29 mouse cellular contexts compared by ENCODE assay signal in the genomic region with DNA sequence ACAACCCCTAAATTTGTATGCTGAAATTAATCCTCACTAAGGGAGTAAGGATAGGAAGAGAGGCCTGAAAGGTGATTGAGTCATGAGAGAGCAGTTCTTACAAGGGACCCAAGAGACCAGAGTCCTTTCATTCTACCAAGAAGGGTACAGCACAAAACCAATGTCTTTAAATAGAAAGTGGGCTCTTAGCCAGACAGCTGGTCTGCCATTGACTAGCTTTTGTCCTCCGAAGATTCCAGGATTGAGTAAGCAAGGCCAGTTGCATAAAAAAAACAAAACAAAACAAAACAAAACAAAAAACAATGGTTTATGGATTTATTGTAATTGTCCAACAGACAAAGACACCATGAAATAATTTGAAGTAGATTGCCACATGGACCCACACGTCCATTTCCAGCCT. TPM values are rescaled to one million over a fixed set of nuclear protein-coding genes. Genes with fewer than 3 reads are reported as not detected.
DNase-seq lines count a peak whose midpoint lies in the region; ATAC-seq and TF ChIP-seq lines count a peak whose summit lies in the region.
"Had no signal": no experiment of that assay in that cellular context is flagged by ENCODE, and none has a peak within 500 bp of the region (broad histone marks: within the 10 kb centered on the region; RNA-seq: fewer than 3 reads in every experiment).

No protein-coding gene starts in this region.

- H3K4me3 ChIP-seq in forebrain, embryonic 14.5 days (ENCODE audit: low read depth, low read length), result no peak overlapping the region
- no peak overlapping the region for H3K4me3 ChIP-seq in forebrain, embryonic 13.5 days
- H3K4me3 ChIP-seq in CH12.LX (replicated peaks in 1 of 3; ENCODE audit: low read depth in 2 of 3, low read length in 2 of 3, poor library complexity in 1 of 3), result no peak overlapping the region
- H3K4me3 ChIP-seq: forebrain, embryonic 10.5 days; forebrain, embryonic 15.5 days; heart, embryonic 13.5 days had no signal

- intact Hi-C loops in heart, postnatal 10 days (cut with DNase I), result no loop called here
- intact Hi-C loops in heart, postnatal 14 days (cut with DNase I), result no loop called here

- TF ChIP-seq POLR2A in CH12.LX (IDR thresholded peaks at IDR 0.05; ENCODE audit: low read depth, low read length), result no peak

- in situ Hi-C loops in CH12.LX (cut with MboI; ENCODE audit: low pct_ligation_motif_present, low pct_unique_long_range_greater_than_20kb, low sequenced_read_pairs), result no loop called here

- no peak for TF ChIP-seq RAD21 in CH12.LX (IDR thresholded peaks at IDR 0.05; ENCODE audit: low read depth, low read length)

- no peak for ATAC-seq in forebrain, embryonic 14.5 days
- ATAC-seq in forebrain, embryonic 13.5 days, result no peak
- ATAC-seq: activated CD4-positive, CD25-positive, alpha-beta regulatory T cell, adult 4 months; forebrain, embryonic 15.5 days; hindbrain, postnatal 0 days; inflammation-experienced regulatory T-cells, adult 6 months; intestine, postnatal 0 days had no signal

- no peaks in the 10 kb centered on the region for H3K79me2 ChIP-seq in CH12.LX (replicated peaks; ENCODE audit: control insufficient read depth, extremely low read depth, insufficient read depth, poor library complexity, severe bottlenecking)

- H3K27me3 ChIP-seq in forebrain, embryonic 14.5 days (replicated peaks; ENCODE audit: control insufficient read depth, insufficient read depth, low read length), result no peaks in the 10 kb centered on the region
- H3K27me3 ChIP-seq in forebrain, embryonic 13.5 days, result no peaks in the 10 kb centered on the region
- no peaks in the 10 kb centered on the region for H3K27me3 ChIP-seq in CH12.LX (replicated peaks)
- H3K27me3 ChIP-seq: forebrain, embryonic 15.5 days; heart, embryonic 13.5 days had no signal

- H3K4me1 ChIP-seq in forebrain, embryonic 14.5 days (ENCODE audit: control insufficient read depth, insufficient read depth, low read length), result no peaks in the 10 kb centered on the region
- no peaks in the 10 kb centered on the region for H3K4me1 ChIP-seq in forebrain, embryonic 13.5 days
- peaks cover 10 to 31% of the 10 kb centered on the region in 2 experiments for H3K4me1 ChIP-seq in CH12.LX (ENCODE audit: control insufficient read depth in 1 of 2, insufficient read depth in 2 of 2)
- H3K4me1 ChIP-seq: forebrain, embryonic 10.5 days; forebrain, embryonic 15.5 days; heart, embryonic 13.5 days had no signal

- dilution Hi-C loops in CH12.LX (cut with MboI; ENCODE audit: extremely low pct_ligation_motif_present, extremely low pct_unique_long_range_greater_than_20kb, low sequenced_read_pairs), result no loop called here

- DNase-seq in forebrain, embryonic 14.5 days (ENCODE audit: low spot score), result peak; percentile 0
- DNase-seq in heart, postnatal 10 days, result peak; percentile 9 to 23
- DNase-seq in heart, postnatal 14 days, result no peak
- DNase-seq in CH12.LX (ENCODE audit: extremely low read depth), result no peak
- DNase-seq in adipocyte (ENCODE audit: low spot score), result peak; percentile 51
- DNase-seq in gastrocnemius, adult 8-10 months (ENCODE audit: low spot score in 2 of 2), result no peak
- DNase-seq: adrenal gland, postnatal 25 days; B cell, adult 2 months; cerebellum, adult 18-20 months; cerebellum, adult 9-10 months; cerebellum, postnatal 14 days; gastrocnemius, postnatal 10 days; gastrocnemius, postnatal 36 days; heart, postnatal 4 days; kidney, adult 2 months had no signal

- no peak overlapping the region for H3K9ac ChIP-seq in forebrain, embryonic 14.5 days (ENCODE audit: low read length)
- H3K9ac ChIP-seq in forebrain, embryonic 13.5 days, result no peak overlapping the region
- no peak overlapping the region for H3K9ac ChIP-seq in CH12.LX (ENCODE audit: insufficient read depth, low read depth)
- H3K9ac ChIP-seq: forebrain, embryonic 15.5 days; heart, embryonic 13.5 days; hindbrain, embryonic 14.5 days had no signal

- no peak overlapping the region for H3K27ac ChIP-seq in forebrain, embryonic 14.5 days (ENCODE audit: low read depth, low read length)
- H3K27ac ChIP-seq in forebrain, embryonic 13.5 days, result no peak overlapping the region
- H3K27ac ChIP-seq in CH12.LX (ENCODE audit: insufficient read depth, low read depth), result no peak overlapping the region
- H3K27ac ChIP-seq: forebrain, embryonic 10.5 days; forebrain, embryonic 15.5 days; heart, embryonic 13.5 days; hindbrain, embryonic 14.5 days; hindbrain, postnatal 0 days had no signal

- no peak overlapping the region for H3K4me2 ChIP-seq in forebrain, embryonic 14.5 days (ENCODE audit: low read length)
- no peak overlapping the region for H3K4me2 ChIP-seq in forebrain, embryonic 13.5 days
- H3K4me2 ChIP-seq in CH12.LX (ENCODE audit: insufficient read depth, low read depth, poor library complexity, severe bottlenecking), result peak overlapping the region; percentile 7; the same call in 1 of the 2 replicates
- H3K4me2 ChIP-seq: forebrain, embryonic 15.5 days; heart, embryonic 13.5 days; hindbrain, embryonic 14.5 days had no signal

- no peaks in the 10 kb centered on the region for H3K36me3 ChIP-seq in forebrain, embryonic 14.5 days (ENCODE audit: control insufficient read depth, insufficient read depth, low read length)
- no peaks in the 10 kb centered on the region for H3K36me3 ChIP-seq in forebrain, embryonic 13.5 days (ENCODE audit: poor library complexity, severe bottlenecking)
- no peaks in the 10 kb centered on the region for H3K36me3 ChIP-seq in CH12.LX (replicated peaks in 1 of 2; ENCODE audit: control insufficient read depth in 1 of 2, insufficient read depth in 1 of 2, low read length in 1 of 2)
- H3K36me3 ChIP-seq: forebrain, embryonic 10.5 days; forebrain, embryonic 15.5 days; heart, embryonic 13.5 days had no signal

- 0 out of 2 replicates have a peak, but pooled peaks have one; percentile 38 for TF ChIP-seq EP300 in CH12.LX (IDR thresholded peaks at IDR 0.05; ENCODE audit: low read length)

- no peaks in the 10 kb centered on the region for H3K9me3 ChIP-seq in forebrain, embryonic 14.5 days (replicated peaks; ENCODE audit: control insufficient read depth, low read length)
- no peaks in the 10 kb centered on the region for H3K9me3 ChIP-seq in forebrain, embryonic 13.5 days (replicated peaks)
- peaks cover 3% of the 10 kb centered on the region for H3K9me3 ChIP-seq in CH12.LX (replicated peaks; ENCODE audit: low read length)
- H3K9me3 ChIP-seq: forebrain, embryonic 10.5 days; forebrain, embryonic 15.5 days; heart, embryonic 13.5 days had no signal

- TF ChIP-seq CTCF in CH12.LX (conservative IDR thresholded peaks at IDR 0.05 in 1 of 2, IDR thresholded peaks at IDR 0.05 in 1 of 2; ENCODE audit: low read depth in 2 of 2, low read length in 2 of 2), result no peak

- 76% methylated on average over 2 of the region's 2 CpGs for WGBS in forebrain, embryonic 14.5 days
- WGBS in forebrain, embryonic 13.5 days, result 77% methylated on average over 2 of the region's 2 CpGs

TF ChIP-seq in CH12.LX, 34 proteins besides CTCF, POLR2A, EP300 and RAD21:
- TF ChIP-seq MEF2A (IDR thresholded peaks at IDR 0.05; ENCODE audit: borderline replicate concordance, low read depth, low read length) (peak; percentile 14; the same call in 1 of the 2 replicates), MAFK (IDR thresholded peaks at IDR 0.05; ENCODE audit: insufficient replicate concordance, low read length) (no peak), ETS1 (conservative IDR thresholded peaks at IDR 0.05; ENCODE audit: low read depth, low read length) (0 out of 2 replicates have a peak, but pooled peaks have one; percentile 30), IRF4 (IDR thresholded peaks at IDR 0.05; ENCODE audit: low read depth, low read length) (peak; percentile 62; the same call in 1 of the 2 replicates)

RNA-seq across cellular contexts. Expression of a gene that starts 5.8 kb away (rescaled TPM):
- not detected in 2 replicates for polyA plus RNA-seq in forebrain, embryonic 14.5 days (2014; fragmentation: Nextera tagmentation; extraction: Ambion mirVana)
- polyA plus RNA-seq in forebrain, embryonic 13.5 days (2015; fragmentation: Nextera tagmentation; extraction: Ambion mirVana), result not detected in 2 replicates
- under 1 TPM; 0.12 TPM for total RNA-seq in heart, postnatal 10 days (2021)
- under 1 TPM; 0.10 to 0.12 TPM for total RNA-seq in heart, postnatal 14 days (2021)
- total RNA-seq in CH12.LX (2012; rRNA removed), result 0.04 and 0.08 TPM in 2 replicates
- 0.55 and 0.74 TPM in 2 replicates for total RNA-seq in CH12.LX (2014; rRNA removed)
- 0.41 and 0.55 TPM in 2 replicates for polyA plus RNA-seq in CH12.LX (2012; ENCODE audit: insufficient read length, low read depth)
- not detected for total RNA-seq in gastrocnemius, adult 8-10 months (2022)
- total RNA-seq: gastrocnemius, postnatal 10 days; granulocyte monocyte progenitor cell, adult 5-6 weeks; MEL had no signal
- polyA plus RNA-seq: embryonic facial prominence, embryonic 11.5 days; forebrain, embryonic 10.5 days; forebrain, embryonic 15.5 days; heart, embryonic 13.5 days; heart, embryonic 16.5 days; hindbrain, embryonic 11.5 days; hindbrain, embryonic 14.5 days had no signal

RNA-seq across cellular contexts. Expression of a gene that starts 29.1 kb away (rescaled TPM):
- polyA plus RNA-seq in forebrain, embryonic 14.5 days (2014; fragmentation: Nextera tagmentation; extraction: Ambion mirVana), result 1.0 and 1.5 TPM in 2 replicates
- 0.39 and 0.54 TPM in 2 replicates for polyA plus RNA-seq in forebrain, embryonic 13.5 days (2015; fragmentation: Nextera tagmentation; extraction: Ambion mirVana)
- 10 to 100 TPM in 1 of 2 experiments, 1 to 10 TPM in 1; 9.2 to 12.2 TPM for total RNA-seq in heart, postnatal 10 days (2021)
- total RNA-seq in heart, postnatal 14 days (2021), result 10 to 100 TPM; 10.5 to 13.3 TPM
- total RNA-seq in CH12.LX (2012; rRNA removed) (80.8 and 91.4 TPM in 2 replicates), CH12.LX (2014; rRNA removed) (89.0 and 99.1 TPM in 2 replicates)
- polyA plus RNA-seq in CH12.LX (2012; ENCODE audit: insufficient read length, low read depth), result 90.6 and 111 TPM in 2 replicates
- 1 to 10 TPM; 2.2 to 3.3 (median 2.6) TPM for total RNA-seq in gastrocnemius, adult 8-10 months (2022)

RNA-seq across cellular contexts. Expression of a gene that starts 31.5 kb away (rescaled TPM):
- polyA plus RNA-seq in forebrain, embryonic 14.5 days (2014; fragmentation: Nextera tagmentation; extraction: Ambion mirVana), result 0.33 and 0.63 TPM in 2 replicates
- polyA plus RNA-seq in forebrain, embryonic 13.5 days (2015; fragmentation: Nextera tagmentation; extraction: Ambion mirVana), result 0.15 and 0.19 TPM in 2 replicates
- 1 to 10 TPM; 7.3 to 9.5 TPM for total RNA-seq in heart, postnatal 10 days (2021)
- 1 to 10 TPM; 8.8 to 9.8 TPM for total RNA-seq in heart, postnatal 14 days (2021)
- total RNA-seq in CH12.LX (2012; rRNA removed) (13.3 and 22.5 TPM in 2 replicates), CH12.LX (2014; rRNA removed) (48.4 and 51.1 TPM in 2 replicates)
- 36.5 and 42.6 TPM in 2 replicates for polyA plus RNA-seq in CH12.LX (2012; ENCODE audit: insufficient read length, low read depth)
- 1 to 10 TPM; 2.1 to 3.7 (median 2.8) TPM for total RNA-seq in gastrocnemius, adult 8-10 months (2022)
- polyA plus RNA-seq: forebrain, embryonic 10.5 days had no signal

RNA-seq across cellular contexts. Expression of a gene that starts 58.7 kb away (rescaled TPM):
- 1.5 TPM in 2 replicates for polyA plus RNA-seq in forebrain, embryonic 14.5 days (2014; fragmentation: Nextera tagmentation; extraction: Ambion mirVana)
- 0.58 and 0.91 TPM in 2 replicates for polyA plus RNA-seq in forebrain, embryonic 13.5 days (2015; fragmentation: Nextera tagmentation; extraction: Ambion mirVana)
- 10 to 100 TPM in 1 of 2 experiments, 1 to 10 TPM in 1; 7.1 to 10.5 TPM for total RNA-seq in heart, postnatal 10 days (2021)
- total RNA-seq in heart, postnatal 14 days (2021), result 10 to 100 TPM in 1 of 2 experiments, 1 to 10 TPM in 1; 9.6 to 10.5 TPM
- 5.7 and 8.1 TPM in 2 replicates for total RNA-seq in CH12.LX (2012; rRNA removed)
- total RNA-seq in CH12.LX (2014; rRNA removed), result 2.7 and 2.8 TPM in 2 replicates
- polyA plus RNA-seq in CH12.LX (2012; ENCODE audit: insufficient read length, low read depth), result 2.5 and 2.7 TPM in 2 replicates
- 1 to 10 TPM; 3.0 to 7.7 (median 5.5) TPM for total RNA-seq in gastrocnemius, adult 8-10 months (2022)

Comparison
In these comparisons a context has a peak if more than half of its experiments do, and no peak if none do; other contexts are left out.
1. DNase-seq: peak in forebrain, embryonic 14.5 days (single experiment), heart, postnatal 10 days (2 of 2) and adipocyte (single experiment); none in heart, postnatal 14 days (0 of 2), CH12.LX (single experiment) and gastrocnemius, adult 8-10 months (0 of 2).
2. RNA of a gene that starts 29.1 kb away (total RNA-seq): 80.8 to 99.1 TPM in CH12.LX; 10.5 to 13.3 TPM in heart, postnatal 14 days, 9.2 to 12.2 TPM in heart, postnatal 10 days and 2.2 to 3.3 TPM in gastrocnemius, adult 8-10 months; every median in the first group is over 4 times any median in the second.